Mouse (Mus musculus) CH12.LX (cell line): Measurements from ENCODE around the gene Plce1. TPM values are rescaled to one million over a fixed set of nuclear protein-coding genes. Genes with fewer than 3 reads are reported as not detected.

Experiments
- DNase-seq: peaks from one replicate; pipeline ENCODE4 v3.0.0-alpha.2; 2013; ENCODE audit errors: extremely low read depth
- H3K27ac ChIP-seq: 2 replicates; pipeline ENCODE4 v1.5.1; 2012; ENCODE audit warnings: low read depth, mild to moderate bottlenecking, control low read depth, moderate library complexity; ENCODE audit not compliant: insufficient read depth
- H3K27me3 ChIP-seq: replicated peaks from 2 replicates; pipeline ENCODE3; 2012; ENCODE audit warnings: inconsistent platforms
- H3K36me3 ChIP-seq, 2 experiments: replicated peaks in 1 of 2; 2 replicates each; pipeline versions ENCODE3 to v1.6.1; 2012; ENCODE audit warnings: inconsistent platforms in 1 of 2, low read length in 1 of 2, mild to moderate bottlenecking in 1 of 2, mixed read lengths in 1 of 2, moderate library complexity in 1 of 2; ENCODE audit not compliant: control insufficient read depth in 1 of 2, insufficient read depth in 1 of 2
- H3K4me1 ChIP-seq, 2 experiments: 2 replicates each; pipeline ENCODE4 v1.6.1; 2012; ENCODE audit warnings: inconsistent platforms in 1 of 2, moderate library complexity in 1 of 2; ENCODE audit not compliant: insufficient read depth in 2 of 2, control insufficient read depth in 1 of 2
- H3K4me2 ChIP-seq: 2 replicates; pipeline ENCODE4 v1.6.1; 2012; ENCODE audit warnings: low read depth, mild to moderate bottlenecking, control low read depth; ENCODE audit not compliant: poor library complexity, insufficient read depth, severe bottlenecking
- H3K4me3 ChIP-seq, 3 experiments: fragments of 150-350 bp in 1 of 3; sonication (generic) in 1 of 3; replicated peaks in 1 of 3; 2 replicates each; pipeline versions ENCODE3 to v1.5.1; 2011 to 2012; ENCODE audit warnings: low read depth in 2 of 3, low read length in 2 of 3, mild to moderate bottlenecking in 2 of 3, moderate library complexity in 2 of 3, control low read depth in 1 of 3, improper control_type of control experiment in 1 of 3, inconsistent platforms in 1 of 3, mixed read lengths in 1 of 3; ENCODE audit not compliant: poor library complexity in 1 of 3
- H3K79me2 ChIP-seq: replicated peaks from 2 replicates; pipeline ENCODE4 v1.6.1; 2012; ENCODE audit warnings: mild to moderate bottlenecking, moderate library complexity; ENCODE audit not compliant: control insufficient read depth, poor library complexity, insufficient read depth, severe bottlenecking; ENCODE audit errors: extremely low read depth
- H3K9ac ChIP-seq: 2 replicates; pipeline ENCODE4 v1.6.1; 2012; ENCODE audit warnings: low read depth, mild to moderate bottlenecking, control low read depth, moderate library complexity; ENCODE audit not compliant: insufficient read depth
- H3K9me3 ChIP-seq: replicated peaks from 2 replicates; pipeline ENCODE3; 2012; ENCODE audit warnings: low read length, inconsistent platforms, mixed read lengths
- BHLHE40 ChIP-seq: IDR thresholded peaks from 2 replicates; pipeline ENCODE4 v1.6.1; 2011; ENCODE audit warnings: mild to moderate bottlenecking, low read depth, low read length, improper control_type of control experiment
- CHD1 ChIP-seq: IDR thresholded peaks from 2 replicates; pipeline ENCODE4 v1.6.1; 2012; ENCODE audit warnings: low read depth, low read length, improper control_type of control experiment, inconsistent platforms
- CHD2 ChIP-seq: IDR thresholded peaks from 2 replicates; pipeline ENCODE4 v1.6.1; 2011; ENCODE audit warnings: low read length, improper control_type of control experiment
- CTCF ChIP-seq, 2 experiments: IDR thresholded peaks in 1 of 2; conservative IDR thresholded peaks in 1 of 2; 2 replicates each; pipeline ENCODE4 v1.5.1; 2011 to 2012; ENCODE audit warnings: low read depth in 2 of 2, low read length in 2 of 2, improper control_type of control experiment in 1 of 2, inconsistent platforms in 1 of 2, mild to moderate bottlenecking in 1 of 2, moderate library complexity in 1 of 2
- E2F4 ChIP-seq: IDR thresholded peaks from 2 replicates; pipeline ENCODE4 v1.6.1; 2011; ENCODE audit warnings: low read depth, low read length, improper control_type of control experiment; ENCODE audit not compliant: insufficient replicate concordance
- ELF1 ChIP-seq: IDR thresholded peaks from 2 replicates; pipeline ENCODE4 v1.6.1; 2014; ENCODE audit warnings: low read depth, mild to moderate bottlenecking, inconsistent platforms, low read length, improper control_type of control experiment
- EP300 ChIP-seq: IDR thresholded peaks from 2 replicates; pipeline ENCODE4 v1.6.1; 2011; ENCODE audit warnings: low read length, improper control_type of control experiment
- ETS1 ChIP-seq: conservative IDR thresholded peaks from 2 replicates; pipeline ENCODE4 v1.6.1; 2012; ENCODE audit warnings: low read depth, mild to moderate bottlenecking, inconsistent platforms, low read length, improper control_type of control experiment, moderate library complexity
- GABPA ChIP-seq: IDR thresholded peaks from 2 replicates; pipeline ENCODE4 v1.6.1; 2012; ENCODE audit warnings: low read depth, low read length, improper control_type of control experiment, inconsistent platforms; ENCODE audit not compliant: insufficient replicate concordance
- HCFC1 ChIP-seq: IDR thresholded peaks from 2 replicates; pipeline ENCODE4 v1.6.1; 2012; ENCODE audit warnings: low read depth, mild to moderate bottlenecking, inconsistent platforms, low read length, improper control_type of control experiment
- IRF4 ChIP-seq: IDR thresholded peaks from 2 replicates; pipeline ENCODE4 v1.6.1; 2014; ENCODE audit warnings: low read depth, mild to moderate bottlenecking, inconsistent platforms, low read length, improper control_type of control experiment
- JUN ChIP-seq: IDR thresholded peaks from 2 replicates; pipeline ENCODE4 v1.6.1; 2011; ENCODE audit warnings: low read depth, mild to moderate bottlenecking, low read length, improper control_type of control experiment, moderate library complexity; ENCODE audit not compliant: insufficient read depth
- JUND ChIP-seq: conservative IDR thresholded peaks from 2 replicates; pipeline ENCODE4 v1.6.1; 2011; ENCODE audit warnings: low read depth, low read length, improper control_type of control experiment
- KAT2A ChIP-seq: IDR thresholded peaks from 2 replicates; pipeline ENCODE4 v1.6.1; 2012; ENCODE audit warnings: low read length, improper control_type of control experiment, inconsistent platforms; ENCODE audit not compliant: insufficient replicate concordance
- MAFK ChIP-seq: IDR thresholded peaks from 2 replicates; pipeline ENCODE4 v1.6.1; 2011; ENCODE audit warnings: low read length, improper control_type of control experiment; ENCODE audit not compliant: insufficient replicate concordance
- MAX ChIP-seq: IDR thresholded peaks from 2 replicates; pipeline ENCODE4 v1.6.1; 2011; ENCODE audit warnings: low read length, improper control_type of control experiment
- MAZ ChIP-seq: IDR thresholded peaks from 2 replicates; pipeline ENCODE4 v1.6.1; 2012; ENCODE audit warnings: low read depth, mild to moderate bottlenecking, inconsistent platforms, low read length, improper control_type of control experiment, moderate library complexity
- MEF2A ChIP-seq: IDR thresholded peaks from 2 replicates; pipeline ENCODE4 v1.6.1; 2014; ENCODE audit warnings: low read depth, mild to moderate bottlenecking, inconsistent platforms, low read length, improper control_type of control experiment, borderline replicate concordance
- MXI1 ChIP-seq: IDR thresholded peaks from 2 replicates; pipeline ENCODE4 v1.6.1; 2011; ENCODE audit warnings: mild to moderate bottlenecking, low read depth, low read length, improper control_type of control experiment
- MYC ChIP-seq: IDR thresholded peaks from 2 replicates; pipeline ENCODE4 v1.6.1; 2011; ENCODE audit warnings: low read depth, mild to moderate bottlenecking, improper control_type of control experiment, low read length
- NELFE ChIP-seq: IDR thresholded peaks from 2 replicates; pipeline ENCODE4 v1.6.1; 2011; ENCODE audit warnings: low read depth, low read length, improper control_type of control experiment
- NRF1 ChIP-seq: IDR thresholded peaks from 2 replicates; pipeline ENCODE4 v1.6.1; 2014; ENCODE audit warnings: low read depth, mild to moderate bottlenecking, inconsistent platforms, low read length, improper control_type of control experiment, moderate library complexity
- PAX5 ChIP-seq: IDR thresholded peaks from 2 replicates; pipeline ENCODE4 v1.6.1; 2012; ENCODE audit warnings: low read length, inconsistent platforms, mixed read lengths
- POLR2A ChIP-seq: IDR thresholded peaks from 2 replicates; pipeline ENCODE4 v1.6.1; 2011; ENCODE audit warnings: low read depth, mild to moderate bottlenecking, improper control_type of control experiment, low read length
- POLR2AphosphoS2 ChIP-seq: IDR thresholded peaks from 2 replicates; pipeline ENCODE4 v1.6.1; 2011; ENCODE audit warnings: low read depth, low read length, improper control_type of control experiment
- RAD21 ChIP-seq: IDR thresholded peaks from 2 replicates; pipeline ENCODE4 v1.6.1; 2011; ENCODE audit warnings: low read depth, mild to moderate bottlenecking, low read length, improper control_type of control experiment, moderate library complexity
- RCOR1 ChIP-seq: conservative IDR thresholded peaks from 2 replicates; pipeline ENCODE4 v1.6.1; 2012; ENCODE audit warnings: low read depth, mild to moderate bottlenecking, inconsistent platforms, low read length, improper control_type of control experiment
- SIN3A ChIP-seq: IDR thresholded peaks from 2 replicates; pipeline ENCODE4 v1.6.1; 2012; ENCODE audit warnings: low read length, improper control_type of control experiment, inconsistent platforms
- SMC3 ChIP-seq: IDR thresholded peaks from 2 replicates; pipeline ENCODE4 v1.6.1; 2011; ENCODE audit warnings: low read depth, low read length, improper control_type of control experiment
- TBP ChIP-seq: conservative IDR thresholded peaks from 2 replicates; pipeline ENCODE4 v1.6.1; 2011; ENCODE audit warnings: low read depth, low read length, improper control_type of control experiment
- TCF12 ChIP-seq: IDR thresholded peaks from 2 replicates; pipeline ENCODE4 v1.6.1; 2014; ENCODE audit warnings: low read depth, mild to moderate bottlenecking, inconsistent platforms, low read length, improper control_type of control experiment
- UBTF ChIP-seq: IDR thresholded peaks from 2 replicates; pipeline ENCODE4 v1.6.1; 2012; ENCODE audit warnings: low read depth, mild to moderate bottlenecking, inconsistent platforms, low read length, improper control_type of control experiment, moderate library complexity
- USF1 ChIP-seq: IDR thresholded peaks from 2 replicates; pipeline ENCODE4 v1.6.1; 2014; ENCODE audit warnings: low read depth, mild to moderate bottlenecking, inconsistent platforms, low read length, improper control_type of control experiment
- USF2 ChIP-seq: conservative IDR thresholded peaks from 2 replicates; pipeline ENCODE4 v1.6.1; 2011; ENCODE audit warnings: low read depth, low read length, improper control_type of control experiment
- ZC3H11A ChIP-seq: IDR thresholded peaks from 2 replicates; pipeline ENCODE4 v1.6.1; 2012; ENCODE audit warnings: low read depth, mild to moderate bottlenecking, inconsistent platforms, low read length, improper control_type of control experiment
- ZKSCAN1 ChIP-seq: IDR thresholded peaks from 2 replicates; pipeline ENCODE4 v1.6.1; 2012; ENCODE audit warnings: low read depth, inconsistent platforms, low read length, improper control_type of control experiment, borderline replicate concordance
- ZMIZ1 ChIP-seq: IDR thresholded peaks from 2 replicates; pipeline ENCODE4 v1.6.1; 2012; ENCODE audit warnings: low read depth, mild to moderate bottlenecking, inconsistent platforms, low read length, improper control_type of control experiment
- ZNF384 ChIP-seq: IDR thresholded peaks from 2 replicates; pipeline ENCODE4 v1.6.1; 2012; ENCODE audit warnings: low read depth, low read length, improper control_type of control experiment, inconsistent platforms
- dilution Hi-C: fragments of 300-500 bp; cut with MboI; formaldehyde crosslinking; loops from 2 replicates; pipeline ENCODE4 v1.14.3; 2020; ENCODE audit warnings: low sequenced_read_pairs; ENCODE audit not compliant: extremely low pct_unique_long_range_greater_than_20kb, extremely low pct_ligation_motif_present
- in situ Hi-C: fragments of 300-500 bp; cut with MboI; formaldehyde crosslinking; loops from 3 replicates; pipeline ENCODE4 v1.14.3; 2019; ENCODE audit warnings: low sequenced_read_pairs, low pct_ligation_motif_present, low pct_unique_long_range_greater_than_20kb, mixed read lengths
- polyA plus RNA-seq: library from polyadenylated mRNA; unstranded; fragments of >175 nt; gene quantifications from 2 replicates; pipeline ENCODE4 v1.2.1, GENCODE M21; 2012; ENCODE audit warnings: low read depth; ENCODE audit not compliant: insufficient read length
- total RNA-seq, 2 experiments: library from RNA; depleted of rRNA; stranded (reverse); fragments of 300-350 nt in 1 of 2; fragments of >200 nt in 1 of 2; gene quantifications; 2 replicates each; pipeline ENCODE4 v1.2.3; 2012 to 2014

Gene Plce1
- total and polyA plus RNA-seq, 3 experiments = under 0.01 to 0.13 (median 0.05) TPM

GRCm38 (mm10) chr19:38745810-38746491, 265.0 kb downstream of the Plce1 start:
- peak overlapping the region; percentile 29 for H3K27ac ChIP-seq
- H3K79me2 ChIP-seq = no peaks in the 10 kb centered on the region
- peak overlapping the region; percentile 40 for H3K9ac ChIP-seq
- no peaks in the 10 kb centered on the region for H3K9me3 ChIP-seq
- DNase-seq = peak; percentile 73
- dilution Hi-C loops = no loop called here
- TF ChIP-seq CTCF (conservative IDR thresholded peaks at IDR 0.05 in 1 of 2, IDR thresholded peaks at IDR 0.05 in 1 of 2; ENCODE audit: low read depth in 2 of 2, low read length in 2 of 2) = no peak
- TF ChIP-seq MAZ = peak; percentile 34; the same call in 1 of the 2 replicates
- TF ChIP-seq RAD21 = no peak; the same call in 1 of the 2 replicates
- no peak for TF ChIP-seq NRF1
- no peak for TF ChIP-seq HCFC1
- peak; percentile 72; the same call in 1 of the 2 replicates for TF ChIP-seq JUND
- TF ChIP-seq MYC = 0 out of 2 replicates have a peak, but pooled peaks have one; percentile 50
- TF ChIP-seq KAT2A = no peak
- TF ChIP-seq SMC3 = no peak
- 0 out of 2 replicates have a peak, but pooled peaks have one; percentile 34 for TF ChIP-seq RCOR1
- no peak for TF ChIP-seq USF2
- no peak; the same call in 1 of the 2 replicates for TF ChIP-seq CHD2
- 0 out of 2 replicates have a peak, but pooled peaks have one; percentile 5 for TF ChIP-seq ELF1
- TF ChIP-seq SIN3A = peak; percentile 35; the same call in 1 of the 2 replicates
- TF ChIP-seq MXI1 = no peak
- no peak for TF ChIP-seq POLR2A
- TF ChIP-seq POLR2AphosphoS2 = no peak
- TF ChIP-seq JUN = peak; percentile 42; the same call in 1 of the 2 replicates
- TF ChIP-seq USF1 = peak; percentile 41; the same call in 1 of the 2 replicates
- TF ChIP-seq MAX = peak; percentile 41; the same call in 1 of the 2 replicates
- TF ChIP-seq TCF12 = peak; percentile 58
- no peak for TF ChIP-seq UBTF
- TF ChIP-seq TBP = no peak
- no peak for TF ChIP-seq E2F4
- peak; percentile 77 for TF ChIP-seq EP300
- peak; percentile 36; the same call in 1 of the 2 replicates for TF ChIP-seq MEF2A
- 0 out of 2 replicates have a peak, but pooled peaks have one; percentile 11 for TF ChIP-seq MAFK
- TF ChIP-seq ZC3H11A = no peak
- TF ChIP-seq GABPA = no peak
- no peak for TF ChIP-seq NELFE
- TF ChIP-seq PAX5 = no peak
- no peak for TF ChIP-seq ZKSCAN1
- TF ChIP-seq ZMIZ1 = no peak
- peak; percentile 73 for TF ChIP-seq IRF4
- TF ChIP-seq BHLHE40 = peak; percentile 95
- TF ChIP-seq CHD1 = no peak
- no peak for TF ChIP-seq ZNF384
- TF ChIP-seq ETS1 = no peak; the same call in 1 of the 2 replicates
- TF ChIP-seq, all 38 proteins: peak for 15
- Histone ChIP-seq H3K27me3 (no peaks in the 10 kb centered on the region), H3K4me3 (no peak overlapping the region), H3K4me1 (peaks cover 18 to 32% of the 10 kb centered on the region in 2 experiments), H3K4me2 (peak overlapping the region; percentile 96), H3K36me3 (peaks cover 0 to 3% of the 10 kb centered on the region in 2 experiments)
- in situ Hi-C loops = no loop called here
